In genomic region chr13:116987284-116987683, GRCm38 (mm10) we compare ENCODE assay signal across 13 mouse cellular contexts.
"Had no signal": no experiment of that assay in that cellular context is flagged by ENCODE, and none has a peak within 500 bp of the region (broad histone marks: within the 10 kb centered on the region; RNA-seq: fewer than 3 reads in every experiment).

No protein-coding gene starts in this region.

- H3K4me1 ChIP-seq: liver, embryonic 15.5 days; neural tube, embryonic 12.5 days had no signal

- H3K9ac ChIP-seq: kidney, embryonic 15.5 days; limb, embryonic 13.5 days; liver, embryonic 15.5 days; lung, embryonic 15.5 days; neural tube, embryonic 12.5 days had no signal

- H3K4me3 ChIP-seq: kidney, embryonic 15.5 days; limb, embryonic 13.5 days; liver, embryonic 15.5 days; lung, embryonic 15.5 days; midbrain, embryonic 10.5 days; neural tube, embryonic 12.5 days had no signal

- H3K27ac ChIP-seq: kidney, embryonic 15.5 days; limb, embryonic 13.5 days; liver, embryonic 15.5 days; lung, embryonic 15.5 days; midbrain, embryonic 10.5 days; neural tube, embryonic 12.5 days; stomach, postnatal 0 days had no signal

- H3K36me3 ChIP-seq: kidney, embryonic 15.5 days; limb, embryonic 13.5 days; liver, embryonic 15.5 days; lung, embryonic 15.5 days; midbrain, embryonic 10.5 days; neural tube, embryonic 12.5 days had no signal

- H3K27me3 ChIP-seq: kidney, embryonic 15.5 days; limb, embryonic 13.5 days; liver, embryonic 15.5 days; lung, embryonic 15.5 days; neural tube, embryonic 12.5 days had no signal

- DNase-seq: kidney, adult 2 months; kidney, postnatal 14 days; left cerebral cortex, postnatal 4 days; midbrain, embryonic 14.5 days; thymus, postnatal 4 days had no signal

- H3K9me3 ChIP-seq: kidney, embryonic 15.5 days; limb, embryonic 13.5 days; liver, embryonic 15.5 days; lung, embryonic 15.5 days; midbrain, embryonic 10.5 days; neural tube, embryonic 12.5 days had no signal

- H3K4me2 ChIP-seq: kidney, embryonic 15.5 days; limb, embryonic 13.5 days; liver, embryonic 11.5 days; liver, embryonic 15.5 days; lung, embryonic 15.5 days; neural tube, embryonic 12.5 days had no signal
